Mouse (Mus musculus) megakaryocyte, embryonic 14.5 days (primary cell): ENCODE measurements around the gene Glo1.

Experiments used
- FLI1 ChIP-seq: IDR thresholded peaks from 2 replicates; pipeline ENCODE4 v1.6.1; 2012; ENCODE audit warnings: low read length, inconsistent platforms, mixed read lengths
- GATA1 ChIP-seq: IDR thresholded peaks from 3 replicates; pipeline ENCODE4 v1.6.1; 2012; ENCODE audit warnings: mixed read lengths, low read length, inconsistent platforms, borderline replicate concordance

DNA sequence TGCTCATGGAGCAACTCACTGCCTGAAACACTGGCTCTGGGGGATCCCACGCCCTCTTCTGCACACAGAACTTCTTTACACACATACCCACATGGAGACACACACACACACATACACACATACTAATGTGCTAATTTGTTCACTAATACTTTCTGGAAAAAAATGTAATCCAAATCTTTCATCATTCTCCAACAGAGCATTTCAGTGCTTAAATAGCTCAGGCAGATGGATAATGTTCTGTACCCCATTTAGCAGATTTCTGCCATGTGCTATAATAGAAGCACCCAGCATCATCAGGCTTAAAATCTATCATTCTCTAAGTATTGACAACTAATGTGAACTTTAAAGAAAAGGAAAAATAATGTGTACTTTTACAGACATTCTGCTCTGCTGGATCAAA, 45.9 kb downstream of the Glo1 start:
- TF ChIP-seq GATA1 (no peak), FLI1 (no peak)
